Mouse (Mus musculus) skeletal muscle tissue, adult 2 months (tissue): ENCODE results near the gene Tnfsf13.
A peak's percentile ranks its signal among the peaks of the same experiment; 100 is the strongest.

Source experiments
- DNase-seq: peaks from one replicate; pipeline ENCODE4 v3.0.0-alpha.2; 2012; ENCODE audit warnings: low read depth, low spot score

Gene Tnfsf13

GRCm38 (mm10) chr11:69655264-69656064, 30.1 kb downstream of the Tnfsf13 start, which contains the start of gene Sox15:
Gene Sox15, plus strand, starts transcription at chr11:69655314.
- peak; percentile 42 for DNase-seq

GRCm38 (mm10) chr11:69654760-69655159, 30.8 kb downstream of the Tnfsf13 start:
- DNase-seq = no peak

- no peak for DNase-seq
Measured at GRCm38 (mm10) chr11:69653399-69653798, 32.2 kb downstream of the Tnfsf13 start.

- no peak for DNase-seq
Measured at GRCm38 (mm10) chr11:69645860-69646259, 39.7 kb downstream of the Tnfsf13 start.

- DNase-seq = no peak
Measured at GRCm38 (mm10) chr11:69635471-69635870, 50.1 kb downstream of the Tnfsf13 start.

GRCm38 (mm10) chr11:69633128-69633866, 52.3 kb downstream of the Tnfsf13 start:
- peak; percentile 49 for DNase-seq
